Mouse (Mus musculus): Measurements from ENCODE around the gene Kalrn. TPM values are rescaled to one million over a fixed set of nuclear protein-coding genes. Genes with fewer than 3 reads are reported as not detected.

The Kalrn gene
- polyA plus RNA-seq, 1 experiment, result 0.15 TPM

DNA sequence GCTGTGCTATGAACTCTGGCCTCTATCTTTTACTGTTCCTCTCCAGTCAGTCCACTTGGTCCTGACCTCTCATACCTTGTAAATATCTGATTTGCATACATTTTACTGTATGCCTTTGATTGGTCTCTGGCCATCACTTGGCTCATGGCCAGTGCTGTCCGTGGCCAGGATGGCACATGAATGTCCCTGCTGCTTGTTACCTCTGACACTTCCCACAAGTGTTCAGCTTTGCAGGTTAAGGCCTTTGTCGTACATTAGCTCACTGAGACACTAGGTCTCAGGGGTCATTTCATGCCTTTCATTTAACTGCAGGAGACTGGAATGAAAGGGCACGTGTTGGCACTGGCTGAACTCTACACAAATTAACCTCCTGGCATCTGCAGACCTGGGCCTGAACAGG, 248.6 kb downstream of the Kalrn start:
- Histone ChIP-seq H3K4me3 (replicated peaks) (no peak overlapping the region), H3K9me3 (ENCODE audit: control insufficient read depth, low read length) (no peaks in the 10 kb centered on the region), H3K27me3 (ENCODE audit: control insufficient read depth) (no peaks in the 10 kb centered on the region), H3K36me3 (ENCODE audit: control insufficient read depth) (no peaks in the 10 kb centered on the region), H3K4me1 (ENCODE audit: control insufficient read depth) (no peaks in the 10 kb centered on the region)
- TF ChIP-seq TAL1 (IDR thresholded peaks at IDR 0.05; ENCODE audit: low read length), result no peak
- no peak for TF ChIP-seq GATA1 (IDR thresholded peaks at IDR 0.05; ENCODE audit: low read length)

DNA sequence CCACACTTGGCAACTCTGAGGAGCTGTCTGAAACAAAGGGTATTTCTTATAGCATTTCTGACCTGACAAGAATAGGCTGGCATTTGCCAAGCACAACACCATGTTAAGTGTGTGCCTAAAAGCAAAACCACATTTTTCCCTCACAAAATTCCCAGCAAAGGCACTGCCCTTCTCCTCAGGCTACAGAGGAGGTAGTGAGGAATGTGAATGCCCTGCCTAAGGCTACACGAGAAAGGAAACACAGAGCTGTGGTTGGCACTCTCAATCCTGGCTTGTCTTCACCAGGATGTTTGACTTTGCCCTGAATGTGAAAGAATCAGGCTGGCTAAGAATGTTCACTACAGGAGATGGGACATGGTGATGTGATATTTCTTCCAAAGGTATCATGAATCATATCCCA, 249.8 kb downstream of the Kalrn start:
- no peak for TF ChIP-seq TAL1 (IDR thresholded peaks at IDR 0.05; ENCODE audit: low read length)
- no peak for TF ChIP-seq GATA1 (IDR thresholded peaks at IDR 0.05; ENCODE audit: low read length)
- Histone ChIP-seq H3K27me3 (ENCODE audit: control insufficient read depth) (no peaks in the 10 kb centered on the region), H3K36me3 (ENCODE audit: control insufficient read depth) (no peaks in the 10 kb centered on the region), H3K4me3 (replicated peaks) (no peak overlapping the region), H3K9me3 (ENCODE audit: control insufficient read depth, low read length) (no peaks in the 10 kb centered on the region), H3K4me1 (ENCODE audit: control insufficient read depth) (no peaks in the 10 kb centered on the region)

DNA sequence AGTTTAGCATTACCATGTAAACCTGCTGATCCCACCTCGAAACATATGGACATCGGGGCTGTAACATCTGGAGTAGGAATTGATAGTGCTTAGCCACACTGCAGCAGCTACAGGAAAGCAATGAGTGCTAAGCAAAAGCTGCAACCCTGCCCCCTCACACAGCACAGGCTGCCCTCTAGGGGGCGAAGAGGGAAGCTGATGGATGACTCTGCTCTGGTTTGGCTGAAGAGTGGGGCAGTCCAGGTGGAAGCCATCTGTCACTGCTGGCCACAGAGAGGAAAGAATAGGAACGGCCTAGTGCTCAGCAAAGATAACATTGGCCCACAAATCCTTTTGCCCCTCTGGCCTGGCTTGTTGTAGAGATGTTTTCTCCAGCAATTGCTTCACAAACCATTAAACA, 250.8 kb downstream of the Kalrn start:
- H3K27me3 ChIP-seq (ENCODE audit: control insufficient read depth), result no peaks in the 10 kb centered on the region
- H3K4me3 ChIP-seq (replicated peaks), result no peak overlapping the region
- H3K36me3 ChIP-seq (ENCODE audit: control insufficient read depth), result no peaks in the 10 kb centered on the region
- H3K9me3 ChIP-seq (ENCODE audit: control insufficient read depth, low read length), result no peaks in the 10 kb centered on the region
- H3K4me1 ChIP-seq (ENCODE audit: control insufficient read depth), result no peaks in the 10 kb centered on the region
- TF ChIP-seq GATA1 (IDR thresholded peaks at IDR 0.05; ENCODE audit: low read length) (no peak), TAL1 (IDR thresholded peaks at IDR 0.05; ENCODE audit: low read length) (no peak)

DNA sequence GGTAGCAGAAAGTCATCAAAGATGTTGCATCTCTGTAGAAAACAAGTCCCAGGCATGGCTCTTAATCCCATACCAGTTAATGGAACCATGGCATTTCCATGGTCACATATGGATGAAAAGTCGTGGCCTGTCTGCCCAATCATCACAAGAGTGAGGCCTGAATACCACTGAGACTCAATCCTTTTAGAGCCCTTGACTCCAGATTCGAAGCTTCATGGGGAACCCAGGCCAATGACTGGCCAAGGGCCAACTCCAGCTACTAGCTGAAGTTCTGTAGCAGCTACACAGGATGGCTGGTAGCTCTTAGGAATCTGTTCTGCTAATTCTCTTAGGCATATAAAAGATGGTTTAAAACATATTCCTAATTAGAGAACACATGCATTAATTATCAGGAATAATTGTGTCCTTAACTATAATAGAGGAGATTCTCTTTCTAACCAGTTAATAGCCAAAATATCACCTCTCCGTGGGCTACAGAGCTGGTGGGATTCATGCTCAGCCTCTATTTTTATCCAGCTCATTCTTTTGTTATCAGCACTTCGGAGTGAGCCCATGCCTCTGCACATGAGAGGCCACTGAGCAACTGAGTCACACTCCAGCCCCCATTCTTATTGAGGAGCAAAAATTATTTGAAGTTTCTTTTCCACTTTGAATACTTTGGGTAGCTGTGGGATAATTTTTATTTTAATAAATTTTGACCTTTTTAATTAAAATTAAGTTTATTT, 252.1 kb downstream of the Kalrn start:
- no peaks in the 10 kb centered on the region for H3K27me3 ChIP-seq (ENCODE audit: control insufficient read depth)
- H3K9me3 ChIP-seq (ENCODE audit: control insufficient read depth, low read length), result no peaks in the 10 kb centered on the region
- no peak for TF ChIP-seq GATA1 (IDR thresholded peaks at IDR 0.05; ENCODE audit: low read length)
- TF ChIP-seq TAL1 (IDR thresholded peaks at IDR 0.05; ENCODE audit: low read length), result no peak
- no peak overlapping the region for H3K4me3 ChIP-seq (replicated peaks)
- no peaks in the 10 kb centered on the region for H3K4me1 ChIP-seq (ENCODE audit: control insufficient read depth)
- H3K36me3 ChIP-seq (ENCODE audit: control insufficient read depth), result no peaks in the 10 kb centered on the region

DNA sequence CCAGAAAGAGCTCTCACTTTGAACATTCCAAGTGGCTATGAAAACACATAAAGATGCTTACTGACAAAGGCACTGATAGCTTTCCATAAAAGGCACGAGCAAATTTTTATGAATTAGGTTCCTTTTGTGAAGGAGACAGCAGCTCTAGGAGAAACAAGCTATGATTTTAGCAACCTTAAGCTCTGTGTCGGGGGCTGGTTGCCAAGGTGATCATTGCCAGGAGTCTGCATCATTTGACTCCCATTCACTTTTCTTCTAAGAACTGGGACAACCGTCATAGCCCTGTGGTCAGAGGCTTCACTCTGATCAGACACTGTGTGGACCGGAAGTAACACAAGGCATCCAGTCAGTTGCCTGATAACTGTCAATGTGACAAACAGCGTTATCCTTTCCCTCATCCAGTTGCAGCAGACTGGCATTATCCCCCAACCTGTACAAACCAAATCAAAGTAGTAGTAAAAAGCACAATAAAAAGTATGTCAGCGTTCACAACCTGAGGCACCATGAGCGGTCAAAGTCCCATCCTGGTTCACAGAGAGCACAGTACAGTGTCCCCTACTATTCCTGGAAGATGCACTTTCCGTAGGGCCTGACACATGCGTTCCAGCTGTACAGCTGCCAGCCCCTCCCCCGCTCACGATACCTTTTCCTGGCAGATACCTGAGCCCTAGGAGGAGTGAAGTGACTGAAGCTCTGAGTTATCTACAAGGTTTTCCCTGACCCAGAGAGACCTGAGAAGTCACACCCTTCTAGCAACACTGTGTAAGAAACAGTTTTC, 253.1 kb downstream of the Kalrn start:
- H3K27me3 ChIP-seq (ENCODE audit: control insufficient read depth), result no peaks in the 10 kb centered on the region
- H3K36me3 ChIP-seq (ENCODE audit: control insufficient read depth), result no peaks in the 10 kb centered on the region
- no peaks in the 10 kb centered on the region for H3K9me3 ChIP-seq (ENCODE audit: control insufficient read depth, low read length)
- H3K4me3 ChIP-seq (replicated peaks), result no peak overlapping the region
- H3K4me1 ChIP-seq (ENCODE audit: control insufficient read depth), result no peaks in the 10 kb centered on the region
- TF ChIP-seq TAL1 (IDR thresholded peaks at IDR 0.05; ENCODE audit: low read length) (no peak), GATA1 (IDR thresholded peaks at IDR 0.05; ENCODE audit: low read length) (no peak)

DNA sequence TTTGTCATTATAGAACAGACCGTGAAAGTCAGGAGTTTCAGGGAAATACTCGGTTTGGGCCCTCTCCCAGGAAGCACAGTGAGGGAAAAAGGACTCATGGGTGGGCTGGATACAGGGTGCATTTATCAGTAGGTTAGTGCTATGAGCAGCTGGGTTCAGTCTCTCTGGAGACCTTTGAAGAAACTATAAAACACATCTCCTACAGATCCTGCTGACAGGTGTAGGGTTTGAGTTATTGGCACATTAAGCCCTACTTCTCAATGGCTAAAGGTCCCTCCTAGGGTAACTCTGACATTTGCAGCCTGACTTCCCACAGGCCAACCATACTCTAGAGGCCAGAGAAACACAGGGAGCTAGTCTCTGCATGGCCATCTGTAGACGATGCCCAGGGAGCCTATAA, 256.2 kb downstream of the Kalrn start:
- H3K4me3 ChIP-seq (replicated peaks), result no peak overlapping the region
- no peaks in the 10 kb centered on the region for H3K36me3 ChIP-seq (ENCODE audit: control insufficient read depth)
- H3K27me3 ChIP-seq (ENCODE audit: control insufficient read depth), result no peaks in the 10 kb centered on the region
- TF ChIP-seq TAL1 (IDR thresholded peaks at IDR 0.05; ENCODE audit: low read length), result no peak
- H3K4me1 ChIP-seq (ENCODE audit: control insufficient read depth), result no peaks in the 10 kb centered on the region
- no peaks in the 10 kb centered on the region; the same call in 1 of the 2 replicates for H3K9me3 ChIP-seq (ENCODE audit: control insufficient read depth, low read length)

DNA sequence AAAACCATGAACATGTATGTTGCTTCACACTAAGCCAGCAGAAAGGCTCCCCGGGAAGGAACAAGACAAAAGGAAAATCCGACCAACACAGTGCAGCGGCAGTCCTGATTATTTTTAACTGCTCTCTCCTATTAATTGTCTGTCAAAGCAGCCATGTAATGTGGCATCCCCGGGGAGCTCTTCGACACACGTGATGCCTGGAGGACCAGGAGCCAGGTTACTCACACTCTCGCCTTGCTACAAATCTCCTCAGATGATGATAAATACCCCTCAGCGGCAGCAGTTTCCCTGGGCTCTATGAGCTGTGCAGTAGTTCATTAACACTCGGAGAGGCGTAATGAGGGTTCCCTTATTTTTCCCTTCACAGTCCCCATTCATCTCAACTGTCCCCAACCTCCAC, 257.1 kb downstream of the Kalrn start:
- no peaks in the 10 kb centered on the region for H3K36me3 ChIP-seq (ENCODE audit: control insufficient read depth)
- no peak for TF ChIP-seq TAL1 (IDR thresholded peaks at IDR 0.05; ENCODE audit: low read length)
- no peak for TF ChIP-seq GATA1 (IDR thresholded peaks at IDR 0.05; ENCODE audit: low read length)
- no peaks in the 10 kb centered on the region for H3K27me3 ChIP-seq (ENCODE audit: control insufficient read depth)
- no peaks in the 10 kb centered on the region for H3K4me1 ChIP-seq (ENCODE audit: control insufficient read depth)
- no peak overlapping the region for H3K4me3 ChIP-seq (replicated peaks)
- H3K9me3 ChIP-seq (ENCODE audit: control insufficient read depth, low read length), result no peaks in the 10 kb centered on the region; the same call in 1 of the 2 replicates

DNA sequence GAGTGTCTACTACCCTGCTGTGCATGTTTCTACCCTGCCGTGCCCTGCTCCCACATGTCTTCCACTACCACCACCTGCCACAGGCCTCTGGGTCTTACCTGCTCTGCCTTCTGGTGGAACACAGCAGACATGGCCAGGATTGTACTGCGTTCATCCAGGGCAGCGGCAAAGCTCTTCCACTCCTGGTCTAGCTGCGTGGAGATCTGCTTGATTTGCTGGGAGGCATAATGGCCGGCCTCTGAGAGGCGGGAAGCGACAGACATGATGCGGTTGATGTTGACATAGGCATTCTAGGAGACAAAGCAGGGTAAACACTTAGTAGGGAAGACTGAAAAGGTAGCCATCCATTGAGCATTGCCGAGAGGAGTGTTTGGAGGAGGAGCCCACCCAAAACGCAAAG, 259.3 kb downstream of the Kalrn start:
- Histone ChIP-seq H3K4me1 (ENCODE audit: control insufficient read depth) (no peaks in the 10 kb centered on the region), H3K9me3 (ENCODE audit: control insufficient read depth, low read length) (no peaks in the 10 kb centered on the region; the same call in 1 of the 2 replicates), H3K27me3 (ENCODE audit: control insufficient read depth) (no peaks in the 10 kb centered on the region), H3K36me3 (ENCODE audit: control insufficient read depth) (no peaks in the 10 kb centered on the region), H3K4me3 (replicated peaks) (no peak overlapping the region)
- no peak for TF ChIP-seq TAL1 (IDR thresholded peaks at IDR 0.05; ENCODE audit: low read length)
- no peak for TF ChIP-seq GATA1 (IDR thresholded peaks at IDR 0.05; ENCODE audit: low read length)

DNA sequence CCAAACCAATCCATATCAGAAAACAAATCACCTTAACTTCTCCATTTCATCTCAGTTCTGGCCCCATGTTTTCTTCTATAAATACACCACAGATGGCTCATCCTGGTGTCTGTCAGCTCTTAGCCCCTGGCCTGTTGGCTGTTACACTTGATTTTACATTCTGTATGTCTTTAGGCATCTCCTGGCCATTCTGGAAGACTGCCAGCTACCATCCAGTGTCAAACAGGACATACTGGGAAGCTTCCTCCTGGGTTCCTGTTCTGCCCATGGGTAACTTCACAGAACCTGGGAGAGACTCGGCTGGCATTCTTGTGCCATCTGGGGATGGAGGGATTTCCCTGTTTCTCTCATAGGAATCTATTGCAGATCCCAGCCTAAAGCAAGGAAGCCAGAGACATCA, 261.8 kb downstream of the Kalrn start:
- H3K4me1 ChIP-seq (ENCODE audit: control insufficient read depth), result no peaks in the 10 kb centered on the region
- H3K27me3 ChIP-seq (ENCODE audit: control insufficient read depth), result no peaks in the 10 kb centered on the region
- H3K4me3 ChIP-seq (replicated peaks), result no peak overlapping the region
- no peaks in the 10 kb centered on the region for H3K36me3 ChIP-seq (ENCODE audit: control insufficient read depth)
- TF ChIP-seq GATA1 (IDR thresholded peaks at IDR 0.05; ENCODE audit: low read length), result no peak
- TF ChIP-seq TAL1 (IDR thresholded peaks at IDR 0.05; ENCODE audit: low read length), result no peak
- no peaks in the 10 kb centered on the region; the same call in 1 of the 2 replicates for H3K9me3 ChIP-seq (ENCODE audit: control insufficient read depth, low read length)
